Mouse (Mus musculus) midbrain, embryonic 14.5 days (tissue): ENCODE measurements at regions not wholly inside any gene's neighbourhood (a gene's known extent, or its start where the extent isn't known, plus 50 kb on each side); places are given as distances from the start of the nearest gene placed in this dataset.
"Not testable (repeated sequence)": the region's sequence is repeated elsewhere in the genome, so short reads cannot be mapped to it uniquely, and the experiment has no call there.

Experiments used
- ATAC-seq: fragments of 200-750 bp; cut with Nextera tagmentation; 2 replicates; pipeline ENCODE4 v1.8.0; 2017; ENCODE audit warnings: moderate number of reproducible peaks, moderate library complexity; ENCODE audit not compliant: low FRiP score, low TSS enrichment
- DNase-seq: peaks from one replicate; pipeline ENCODE4 v3.0.0-alpha.2; 2015
- H3K27ac ChIP-seq: fragments of 300-500 bp; sonication (generic); replicated peaks from 2 replicates; pipeline ENCODE4 v1.5.1; 2014; ENCODE audit warnings: mild to moderate bottlenecking, low read depth, low read length, moderate library complexity
- H3K27me3 ChIP-seq: fragments of 300-500 bp; sonication (generic); 2 replicates; pipeline ENCODE4 v1.6.1; 2014; ENCODE audit warnings: low read length, control low read depth, mixed read lengths; ENCODE audit not compliant: control insufficient read depth, insufficient read depth
- H3K36me3 ChIP-seq: fragments of 300-500 bp; sonication (generic); 2 replicates; pipeline ENCODE4 v1.6.1; 2014; ENCODE audit warnings: low read length, control low read depth; ENCODE audit not compliant: control insufficient read depth, insufficient read depth
- H3K4me1 ChIP-seq: fragments of 300-500 bp; sonication (generic); 2 replicates; pipeline ENCODE4 v1.6.1; 2014; ENCODE audit warnings: mild to moderate bottlenecking, antibody characterized with exemption, low read length, control low read depth; ENCODE audit not compliant: control insufficient read depth, insufficient read depth
- H3K4me2 ChIP-seq: fragments of 300-500 bp; sonication (generic); 2 replicates; pipeline ENCODE4 v1.6.1; 2014; ENCODE audit warnings: mild to moderate bottlenecking, low read length, moderate library complexity
- H3K4me3 ChIP-seq: fragments of 300-500 bp; sonication (generic); replicated peaks from 2 replicates; pipeline ENCODE4 v1.5.1; 2014; ENCODE audit warnings: low read depth, low read length
- H3K9ac ChIP-seq: fragments of 300-500 bp; sonication (generic); replicated peaks from 2 replicates; pipeline ENCODE4 v1.6.1; 2014; ENCODE audit warnings: mild to moderate bottlenecking, low read length, moderate library complexity
- H3K9me3 ChIP-seq: fragments of 300-500 bp; sonication (generic); 2 replicates; pipeline ENCODE4 v1.6.1; 2016; ENCODE audit warnings: low read length, control low read depth, mixed read lengths; ENCODE audit not compliant: control insufficient read depth
- whole genome bisulfite sequencing: fragments of 180-500 bp; shearing (Covaris S2); extraction: QIAGEN DNeasy Blood & Tissue Kit; methylation state at CpG from one replicate; pipeline ENCODE4 v1.1.7; 2014; 5-methylcytosine and 5-hydroxymethylcytosine counted together

- WGBS = 91% methylated on average over 5 of the region's 5 CpGs
- no peaks in the 10 kb centered on the region for H3K4me1 ChIP-seq
- no peak for ATAC-seq
Observed at GRCm38 (mm10) chr4:22208531-22208930, 148.8 kb upstream of the Fbxl4 start.

GRCm38 (mm10) chr4:22237640-22238039, 119.7 kb upstream of the Fbxl4 start:
- H3K27ac ChIP-seq = no peak overlapping the region
- no peaks in the 10 kb centered on the region for H3K4me1 ChIP-seq
- H3K4me2 ChIP-seq = no peak overlapping the region
- DNase-seq (no peak), ATAC-seq (no peak)
- H3K27me3 ChIP-seq = no peaks in the 10 kb centered on the region
- no peak overlapping the region for H3K4me3 ChIP-seq
- no peaks in the 10 kb centered on the region for H3K36me3 ChIP-seq
- H3K9ac ChIP-seq = no peak overlapping the region
- 92% methylated on average over 3 of the region's 3 CpGs for WGBS
- H3K9me3 ChIP-seq = no peaks in the 10 kb centered on the region

More at GRCm38 (mm10) chr4:22208531-22208930, 148.8 kb upstream of the Fbxl4 start:
- no peaks in the 10 kb centered on the region for H3K27me3 ChIP-seq
- H3K36me3 ChIP-seq = no peaks in the 10 kb centered on the region
- H3K9ac ChIP-seq = no peak overlapping the region
- DNase-seq = no peak
- no peak overlapping the region for H3K4me2 ChIP-seq
- no peak overlapping the region for H3K4me3 ChIP-seq
- no peaks in the 10 kb centered on the region for H3K9me3 ChIP-seq
- H3K27ac ChIP-seq = no peak overlapping the region

GRCm38 (mm10) chr4:22250276-22250675, 107.1 kb upstream of the Fbxl4 start:
- not testable (repeated sequence) for H3K36me3 ChIP-seq, H3K9me3 ChIP-seq, H3K27me3 ChIP-seq, DNase-seq, H3K4me1 ChIP-seq, H3K27ac ChIP-seq, H3K4me3 ChIP-seq, H3K9ac ChIP-seq, H3K4me2 ChIP-seq, ATAC-seq
- 11% methylated on average over 1 of the region's 1 CpGs for WGBS

- no peaks in the 10 kb centered on the region for H3K4me1 ChIP-seq
- H3K4me3 ChIP-seq = no peak overlapping the region
- H3K27me3 ChIP-seq = no peaks in the 10 kb centered on the region
- H3K9me3 ChIP-seq = no peaks in the 10 kb centered on the region
- H3K4me2 ChIP-seq = no peak overlapping the region
- no peak overlapping the region for H3K27ac ChIP-seq
- peak; percentile 46 for DNase-seq
- H3K9ac ChIP-seq = no peak overlapping the region
- 59% methylated on average over 6 of the region's 6 CpGs for WGBS
- no peaks in the 10 kb centered on the region for H3K36me3 ChIP-seq
- ATAC-seq = no peak
Observed at GRCm38 (mm10) chr4:22263903-22264302, 93.4 kb upstream of the Fbxl4 start.

- H3K9ac ChIP-seq = no peak overlapping the region
- DNase-seq (peak; percentile 53), ATAC-seq (peak; percentile 53; the same call in 1 of the 2 replicates)
- no peaks in the 10 kb centered on the region for H3K4me1 ChIP-seq
- no peaks in the 10 kb centered on the region for H3K36me3 ChIP-seq
- H3K4me3 ChIP-seq = no peak overlapping the region
- no peak overlapping the region for H3K27ac ChIP-seq
- no peak overlapping the region for H3K4me2 ChIP-seq
- 52% methylated on average over 6 of the region's 6 CpGs for WGBS
- no peaks in the 10 kb centered on the region for H3K27me3 ChIP-seq
- H3K9me3 ChIP-seq = no peaks in the 10 kb centered on the region
Observed at GRCm38 (mm10) chr4:22269064-22269463, 88.3 kb upstream of the Fbxl4 start.

- 81% methylated on average over 4 of the region's 4 CpGs for WGBS
- H3K4me2 ChIP-seq = no peak overlapping the region
- no peak overlapping the region for H3K9ac ChIP-seq
- DNase-seq (no peak), ATAC-seq (no peak)
- no peaks in the 10 kb centered on the region for H3K4me1 ChIP-seq
- H3K27ac ChIP-seq = no peak overlapping the region
- no peaks in the 10 kb centered on the region for H3K36me3 ChIP-seq
- H3K27me3 ChIP-seq = no peaks in the 10 kb centered on the region
- H3K4me3 ChIP-seq = no peak overlapping the region
- H3K9me3 ChIP-seq = no peaks in the 10 kb centered on the region
Observed at GRCm38 (mm10) chr4:22274178-22274577, 83.2 kb upstream of the Fbxl4 start.

- DNase-seq (no peak), ATAC-seq (no peak)
- no peaks in the 10 kb centered on the region for H3K36me3 ChIP-seq
- no peaks in the 10 kb centered on the region for H3K27me3 ChIP-seq
- 78% methylated on average over 4 of the region's 4 CpGs for WGBS
- H3K9me3 ChIP-seq = no peaks in the 10 kb centered on the region
- no peak overlapping the region for H3K27ac ChIP-seq
- H3K9ac ChIP-seq = no peak overlapping the region
- no peaks in the 10 kb centered on the region for H3K4me1 ChIP-seq
- no peak overlapping the region for H3K4me3 ChIP-seq
- no peak overlapping the region for H3K4me2 ChIP-seq
Observed at GRCm38 (mm10) chr4:22282536-22283323, 74.6 kb upstream of the Fbxl4 start.

GRCm38 (mm10) chr4:22292169-22292568, 65.2 kb upstream of the Fbxl4 start:
- Histone ChIP-seq H3K9ac (no peak overlapping the region), H3K4me2 (no peak overlapping the region), H3K9me3 (no peaks in the 10 kb centered on the region), H3K4me1 (no peaks in the 10 kb centered on the region), H3K27me3 (no peaks in the 10 kb centered on the region), H3K27ac (no peak overlapping the region), H3K36me3 (no peaks in the 10 kb centered on the region), H3K4me3 (no peak overlapping the region)
- ATAC-seq = no peak; the same call in 1 of the 2 replicates
- peak; percentile 38 for DNase-seq
- 53% methylated on average over 3 of the region's 3 CpGs for WGBS

GRCm38 (mm10) chr4:22300206-22300605, 57.1 kb upstream of the Fbxl4 start:
- 96% methylated on average over 7 of the region's 7 CpGs for WGBS
- ATAC-seq = no peak
- Histone ChIP-seq H3K36me3 (no peaks in the 10 kb centered on the region), H3K9me3 (peaks cover 7% of the 10 kb centered on the region; the same call in 1 of the 2 replicates), H3K27ac (no peak overlapping the region), H3K4me1 (peaks cover 7% of the 10 kb centered on the region; the same call in 1 of the 2 replicates), H3K4me2 (no peak overlapping the region), H3K4me3 (no peak overlapping the region), H3K9ac (no peak overlapping the region), H3K27me3 (no peaks in the 10 kb centered on the region)
- no peak for DNase-seq
